Mouse (Mus musculus) liver, adult 2 months (tissue): Measurements from ENCODE around the gene A4gnt.

ENCODE experiments used
- CTCF ChIP-seq: fragments of 200-500 bp; IDR thresholded peaks from 2 replicates; pipeline ENCODE4 v1.5.1; 2011; ENCODE audit warnings: low read depth, low read length, control low read depth
- POLR2A ChIP-seq: fragments of 200-500 bp; IDR thresholded peaks from 2 replicates; pipeline ENCODE4 v1.6.1; 2011; ENCODE audit warnings: low read length, control low read depth; ENCODE audit not compliant: insufficient read depth; ENCODE audit errors: extremely low read depth

DNA sequence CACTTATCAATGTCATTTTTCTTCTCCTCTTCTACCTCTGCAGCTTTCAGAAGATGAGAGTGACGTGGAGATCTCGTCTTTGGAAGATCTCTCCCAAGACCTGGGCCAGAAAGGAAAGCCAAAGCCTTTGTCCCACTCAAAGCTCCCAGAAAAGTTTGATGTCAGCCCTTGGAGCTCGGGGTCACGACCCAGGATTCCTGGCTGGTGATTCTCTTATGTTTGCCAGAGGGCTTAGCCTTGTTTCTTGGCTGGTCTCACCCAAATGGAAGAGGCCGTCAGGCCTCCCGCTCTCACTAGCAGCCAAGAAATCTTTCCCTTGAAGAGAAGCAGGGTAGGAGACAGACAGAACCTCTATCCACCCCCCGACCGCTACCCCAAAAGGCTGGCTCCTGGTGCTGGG is 55.3 kb downstream of the A4gnt start:
- TF ChIP-seq POLR2A: no peak
- no peak for TF ChIP-seq CTCF
